Comparison of ENCODE assay signal across 7 mouse cellular contexts in genomic region chr2:121509584-121509983, GRCm38 (mm10). TPM values are rescaled to one million over a fixed set of nuclear protein-coding genes. Genes with fewer than 3 reads are reported as not detected.
A peak's percentile ranks its signal among the peaks of the same experiment; 100 is the strongest.
DNase-seq lines count a peak whose midpoint lies in the region; ATAC-seq lines count a peak whose summit lies in the region.

No protein-coding gene starts in this region.

- peak overlapping the region; percentile 30 for H3K9ac ChIP-seq in embryonic facial prominence, embryonic 14.5 days (ENCODE audit: low read depth, low read length)
- peak overlapping the region; percentile 17; the same call in 1 of the 2 replicates for H3K9ac ChIP-seq in limb, embryonic 15.5 days
- peak overlapping the region; percentile 13; the same call in 1 of the 2 replicates for H3K9ac ChIP-seq in midbrain, embryonic 15.5 days

- H3K9me3 ChIP-seq in embryonic facial prominence, embryonic 14.5 days (ENCODE audit: control insufficient read depth, low read length) = no peaks in the 10 kb centered on the region
- H3K9me3 ChIP-seq in limb, embryonic 15.5 days = no peaks in the 10 kb centered on the region
- no peaks in the 10 kb centered on the region for H3K9me3 ChIP-seq in midbrain, embryonic 15.5 days

- H3K4me1 ChIP-seq in embryonic facial prominence, embryonic 14.5 days (ENCODE audit: control insufficient read depth, insufficient read depth, low read length) = peaks cover 6% of the 10 kb centered on the region; the same call in 1 of the 2 replicates
- H3K4me1 ChIP-seq in limb, embryonic 15.5 days = peaks cover 13% of the 10 kb centered on the region
- H3K4me1 ChIP-seq in midbrain, embryonic 15.5 days = peaks cover 19% of the 10 kb centered on the region

- peak overlapping the region; percentile 48 for H3K4me2 ChIP-seq in embryonic facial prominence, embryonic 14.5 days (ENCODE audit: low read depth, low read length)
- peak overlapping the region; percentile 44 for H3K4me2 ChIP-seq in limb, embryonic 15.5 days
- H3K4me2 ChIP-seq in midbrain, embryonic 15.5 days = peak overlapping the region; percentile 47

- DNase-seq in adrenal gland, postnatal 4 days (ENCODE audit: low spot score in 2 of 2) = peak; percentile 28 to 42
- peak; percentile 59 for DNase-seq in embryonic facial prominence, embryonic 14.5 days (ENCODE audit: low spot score)
- DNase-seq in heart, adult 8-10 months (ENCODE audit: low spot score) = peak; percentile 46
- DNase-seq in kidney, adult 9 months = peak; percentile 81
- DNase-seq in spleen, postnatal 10 days (ENCODE audit: low spot score in 2 of 2) = peak; percentile 34 to 75

- H3K27ac ChIP-seq in embryonic facial prominence, embryonic 14.5 days (replicated peaks; ENCODE audit: low read depth, low read length) = no peak overlapping the region
- H3K27ac ChIP-seq in limb, embryonic 15.5 days = no peak overlapping the region
- no peak overlapping the region for H3K27ac ChIP-seq in midbrain, embryonic 15.5 days

- peak; percentile 62; the same call in 1 of the 2 replicates for ATAC-seq in embryonic facial prominence, embryonic 14.5 days (ENCODE audit: low read depth)
- ATAC-seq in limb, embryonic 15.5 days (ENCODE audit: insufficient number of reproducible peaks, low FRiP score, low TSS enrichment, low read depth) = 0 out of 2 replicates have a peak, but pooled peaks have one; percentile 43
- ATAC-seq in midbrain, embryonic 15.5 days (replicated peaks) = 0 out of 2 replicates have a peak, but pooled peaks have one; percentile 29

- peak overlapping the region; percentile 35 for H3K4me3 ChIP-seq in embryonic facial prominence, embryonic 14.5 days (ENCODE audit: low read depth, low read length)
- peak overlapping the region; percentile 41 for H3K4me3 ChIP-seq in limb, embryonic 15.5 days
- peak overlapping the region; percentile 35 for H3K4me3 ChIP-seq in midbrain, embryonic 15.5 days

- WGBS in embryonic facial prominence, embryonic 14.5 days = 18% methylated on average over 15 of the region's 16 CpGs
- 22% methylated on average over 16 of the region's 16 CpGs for WGBS in limb, embryonic 15.5 days
- 22% methylated on average over 16 of the region's 16 CpGs for WGBS in midbrain, embryonic 15.5 days

- H3K27me3 ChIP-seq in embryonic facial prominence, embryonic 14.5 days (replicated peaks; ENCODE audit: control insufficient read depth, insufficient read depth, low read length) = no peaks in the 10 kb centered on the region
- no peaks in the 10 kb centered on the region for H3K27me3 ChIP-seq in limb, embryonic 15.5 days
- no peaks in the 10 kb centered on the region for H3K27me3 ChIP-seq in midbrain, embryonic 15.5 days (replicated peaks)

- H3K36me3 ChIP-seq in embryonic facial prominence, embryonic 14.5 days (ENCODE audit: control insufficient read depth, insufficient read depth, low read length) = peaks cover 22% of the 10 kb centered on the region
- peaks cover 22% of the 10 kb centered on the region for H3K36me3 ChIP-seq in limb, embryonic 15.5 days
- no peaks in the 10 kb centered on the region for H3K36me3 ChIP-seq in midbrain, embryonic 15.5 days (replicated peaks)

RNA-seq across cellular contexts. Expression of gene Wdr76, which starts 3.1 kb away (rescaled TPM):
- 10 to 100 TPM; 12.0 to 13.6 TPM for total RNA-seq in adrenal gland, postnatal 4 days (2021)
- 5.3 and 5.6 TPM in 2 replicates for polyA plus RNA-seq in embryonic facial prominence, embryonic 14.5 days (2014; fragmentation: Nextera tagmentation; extraction: Ambion mirVana)
- 1 to 10 TPM; 2.1 to 3.2 (median 3.0) TPM for total RNA-seq in heart, adult 8-10 months (2022)
- polyA plus RNA-seq in limb, embryonic 15.5 days (2015; fragmentation: Nextera tagmentation; extraction: Ambion mirVana) = 5.5 and 7.1 TPM in 2 replicates
- 4.5 and 4.8 TPM in 2 replicates for polyA plus RNA-seq in midbrain, embryonic 15.5 days (2015; fragmentation: Nextera tagmentation; extraction: Ambion mirVana)

RNA-seq across cellular contexts. Expression of gene Mfap1a, which starts 3.1 kb away (rescaled TPM):
- 10 to 100 TPM; 29.0 to 32.5 TPM for total RNA-seq in adrenal gland, postnatal 4 days (2021)
- 21.9 and 23.3 TPM in 2 replicates for polyA plus RNA-seq in embryonic facial prominence, embryonic 14.5 days (2014; fragmentation: Nextera tagmentation; extraction: Ambion mirVana)
- total RNA-seq in heart, adult 8-10 months (2022) = 10 to 100 TPM; 29.5 to 36.4 (median 32.8) TPM
- 29.0 and 29.2 TPM in 2 replicates for polyA plus RNA-seq in limb, embryonic 15.5 days (2015; fragmentation: Nextera tagmentation; extraction: Ambion mirVana)
- polyA plus RNA-seq in midbrain, embryonic 15.5 days (2015; fragmentation: Nextera tagmentation; extraction: Ambion mirVana) = 33.1 and 33.6 TPM in 2 replicates

RNA-seq across cellular contexts. Expression of gene Mfap1b, which starts 35.7 kb away (rescaled TPM):
- 10 to 100 TPM; 28.5 to 31.8 TPM for total RNA-seq in adrenal gland, postnatal 4 days (2021)
- polyA plus RNA-seq in embryonic facial prominence, embryonic 14.5 days (2014; fragmentation: Nextera tagmentation; extraction: Ambion mirVana) = 52.4 and 56.7 TPM in 2 replicates
- 10 to 100 TPM; 28.3 to 37.4 (median 32.5) TPM for total RNA-seq in heart, adult 8-10 months (2022)
- 61.3 and 64.4 TPM in 2 replicates for polyA plus RNA-seq in limb, embryonic 15.5 days (2015; fragmentation: Nextera tagmentation; extraction: Ambion mirVana)
- polyA plus RNA-seq in midbrain, embryonic 15.5 days (2015; fragmentation: Nextera tagmentation; extraction: Ambion mirVana) = 77.3 and 77.5 TPM in 2 replicates

RNA-seq across cellular contexts. Expression of gene Serinc4, which starts 53.0 kb away (rescaled TPM):
- total RNA-seq in adrenal gland, postnatal 4 days (2021) = 1 to 10 TPM in 1 of 2 experiments, under 1 TPM in 1; 0.54 to 1.0 TPM
- polyA plus RNA-seq in embryonic facial prominence, embryonic 14.5 days (2014; fragmentation: Nextera tagmentation; extraction: Ambion mirVana) = 0.24 and 0.32 TPM in 2 replicates
- total RNA-seq in heart, adult 8-10 months (2022) = under 1 TPM in 2 of 4 experiments, not detected in 2; 0.13 to 0.17 TPM
- 0.12 and 0.25 TPM in 2 replicates for polyA plus RNA-seq in limb, embryonic 15.5 days (2015; fragmentation: Nextera tagmentation; extraction: Ambion mirVana)
- 2.2 and 2.4 TPM in 2 replicates for polyA plus RNA-seq in midbrain, embryonic 15.5 days (2015; fragmentation: Nextera tagmentation; extraction: Ambion mirVana)

RNA-seq across cellular contexts. Expression of gene Hypk, which starts 56.5 kb away (rescaled TPM):
- 10 to 100 TPM; 35.6 to 40.2 TPM for total RNA-seq in adrenal gland, postnatal 4 days (2021)
- polyA plus RNA-seq in embryonic facial prominence, embryonic 14.5 days (2014; fragmentation: Nextera tagmentation; extraction: Ambion mirVana) = 92.5 and 92.9 TPM in 2 replicates
- total RNA-seq in heart, adult 8-10 months (2022) = 10 to 100 TPM; 18.2 to 25.0 (median 22.6) TPM
- 116 and 126 TPM in 2 replicates for polyA plus RNA-seq in limb, embryonic 15.5 days (2015; fragmentation: Nextera tagmentation; extraction: Ambion mirVana)
- 106 and 112 TPM in 2 replicates for polyA plus RNA-seq in midbrain, embryonic 15.5 days (2015; fragmentation: Nextera tagmentation; extraction: Ambion mirVana)
